Mouse (Mus musculus) liver, embryonic 16.5 days (tissue): ENCODE data around the gene Cpox. TPM values are rescaled to one million over a fixed set of nuclear protein-coding genes. Genes with fewer than 3 reads are reported as not detected.

Experiments used
- ATAC-seq: fragments of 200-750 bp; cut with Nextera tagmentation; 2 replicates; pipeline ENCODE4 v1.8.0; 2017; ENCODE audit warnings: low read depth, mild to moderate bottlenecking, moderate number of reproducible peaks, moderate library complexity
- H3K27ac ChIP-seq: fragments of 300-500 bp; sonication (generic); 2 replicates; pipeline ENCODE4 v1.5.1; 2014; ENCODE audit warnings: mild to moderate bottlenecking, low read length
- H3K27me3 ChIP-seq: fragments of 300-500 bp; sonication (generic); 2 replicates; pipeline ENCODE4 v1.6.1; 2014; ENCODE audit warnings: low read depth, low read length, mixed read lengths; ENCODE audit not compliant: control insufficient read depth, insufficient read depth
- H3K36me3 ChIP-seq: fragments of 300-500 bp; sonication (generic); 2 replicates; pipeline ENCODE4 v1.6.1; 2014; ENCODE audit warnings: mild to moderate bottlenecking; ENCODE audit not compliant: control insufficient read depth, insufficient read depth
- H3K4me1 ChIP-seq: fragments of 300-500 bp; sonication (generic); 2 replicates; pipeline ENCODE4 v1.6.1; 2014; ENCODE audit warnings: low read depth, low read length, mixed read lengths; ENCODE audit not compliant: control insufficient read depth
- H3K4me2 ChIP-seq: fragments of 300-500 bp; sonication (generic); 2 replicates; pipeline ENCODE4 v1.6.1; 2014; ENCODE audit warnings: low read depth, low read length, mixed read lengths
- H3K4me3 ChIP-seq: fragments of 300-500 bp; sonication (generic); 2 replicates; pipeline ENCODE4 v1.5.1; 2014; ENCODE audit warnings: low read depth, mild to moderate bottlenecking, low read length
- H3K9ac ChIP-seq: fragments of 300-500 bp; sonication (generic); 2 replicates; pipeline ENCODE4 v1.6.1; 2014; ENCODE audit warnings: low read depth, low read length
- H3K9me3 ChIP-seq: fragments of 300-500 bp; sonication (generic); replicated peaks from 2 replicates; pipeline ENCODE4 v1.6.1; 2016; ENCODE audit warnings: low read length; ENCODE audit not compliant: control insufficient read depth
- WGBS: fragments of 180-500 bp; shearing (Covaris S2); extraction: QIAGEN DNeasy Blood & Tissue Kit; methylation state at CpG from one replicate; pipeline ENCODE4 v1.1.7; 2014; ENCODE audit not compliant: insufficient replicate concordance; 5-methylcytosine and 5-hydroxymethylcytosine counted together
- polyA plus RNA-seq: library from polyadenylated mRNA; unstranded; fragments of >200 nt; fragmentation: Nextera tagmentation; extraction: Ambion mirVana; gene quantifications from 2 replicates; pipeline ENCODE4 v1.2.1, GENCODE M21; 2015

The Cpox gene
- polyA plus RNA-seq, 1 experiment from 2014 or later, result 399 TPM

- H3K9ac ChIP-seq, result no peak overlapping the region
- no peaks in the 10 kb centered on the region for H3K36me3 ChIP-seq
- no peak overlapping the region for H3K27ac ChIP-seq
- WGBS, result 51% methylated on average over 8 of the region's 8 CpGs
- no peak overlapping the region for H3K4me2 ChIP-seq
- H3K4me1 ChIP-seq, result no peaks in the 10 kb centered on the region
- no peaks in the 10 kb centered on the region for H3K9me3 ChIP-seq
- no peak for ATAC-seq
- H3K4me3 ChIP-seq, result no peak overlapping the region
- no peaks in the 10 kb centered on the region for H3K27me3 ChIP-seq
Observed at GRCm38 (mm10) chr16:58712221-58712620, 42.1 kb downstream of the Cpox start.

GRCm38 (mm10) chr16:58713128-58713527 is 43.0 kb downstream of the Cpox start:
- Histone ChIP-seq H3K4me1 (no peaks in the 10 kb centered on the region), H3K9ac (no peak overlapping the region), H3K9me3 (no peaks in the 10 kb centered on the region), H3K27me3 (no peaks in the 10 kb centered on the region), H3K36me3 (no peaks in the 10 kb centered on the region), H3K4me3 (no peak overlapping the region), H3K27ac (no peak overlapping the region), H3K4me2 (no peak overlapping the region)
- WGBS, result 85% methylated on average over 1 of the region's 1 CpGs
- no peak for ATAC-seq

- H3K4me1 ChIP-seq, result no peaks in the 10 kb centered on the region
- H3K36me3 ChIP-seq, result no peaks in the 10 kb centered on the region
- 54% methylated on average over 4 of the region's 4 CpGs for WGBS
- H3K27ac ChIP-seq, result no peak overlapping the region
- no peaks in the 10 kb centered on the region for H3K9me3 ChIP-seq
- H3K9ac ChIP-seq, result no peak overlapping the region
- H3K4me2 ChIP-seq, result no peak overlapping the region
- ATAC-seq, result no peak
- H3K27me3 ChIP-seq, result no peaks in the 10 kb centered on the region
- no peak overlapping the region for H3K4me3 ChIP-seq
Observed at GRCm38 (mm10) chr16:58715018-58715417, 44.9 kb downstream of the Cpox start.

- H3K4me3 ChIP-seq, result no peak within 1 kb of the TSS
- no peak for ATAC-seq
- H3K9ac ChIP-seq, result no peak within 1 kb of the TSS
- no peak within 1 kb of the TSS for H3K27ac ChIP-seq
- no peaks in the 10 kb centered on the region for H3K9me3 ChIP-seq
- H3K27me3 ChIP-seq, result no peaks in the 10 kb centered on the region
- no peaks in the 10 kb centered on the region for H3K4me1 ChIP-seq
- no peak within 1 kb of the TSS for H3K4me2 ChIP-seq
- no peaks in the 10 kb centered on the region for H3K36me3 ChIP-seq
- WGBS, result 73% methylated on average over 7 of the region's 7 CpGs
Observed at GRCm38 (mm10) chr16:58718666-58719120, 48.6 kb downstream of the Cpox start, which contains the start of gene Gpr15. TSS of gene Gpr15 (minus strand) at chr16:58719070.

- WGBS, result 37% methylated on average over 2 of the region's 2 CpGs
- no peak overlapping the region for H3K27ac ChIP-seq
- H3K9ac ChIP-seq, result no peak overlapping the region
- H3K4me1 ChIP-seq, result no peaks in the 10 kb centered on the region
- H3K4me2 ChIP-seq, result no peak overlapping the region
- H3K27me3 ChIP-seq, result no peaks in the 10 kb centered on the region
- no peak for ATAC-seq
- no peaks in the 10 kb centered on the region for H3K36me3 ChIP-seq
- H3K4me3 ChIP-seq, result no peak overlapping the region
- H3K9me3 ChIP-seq, result no peaks in the 10 kb centered on the region
Observed at GRCm38 (mm10) chr16:58722292-58722691, 52.2 kb downstream of the Cpox start.

GRCm38 (mm10) chr16:58726680-58727476 is 56.8 kb downstream of the Cpox start:
- peaks cover 7% of the 10 kb centered on the region for H3K4me1 ChIP-seq
- no peaks in the 10 kb centered on the region; the same call in 1 of the 2 replicates for H3K36me3 ChIP-seq
- no peaks in the 10 kb centered on the region for H3K27me3 ChIP-seq
- H3K4me3 ChIP-seq, result no peak overlapping the region
- H3K27ac ChIP-seq, result no peak overlapping the region
- ATAC-seq, result no peak
- no peak overlapping the region for H3K9ac ChIP-seq
- 64% methylated on average over 11 of the region's 11 CpGs for WGBS
- H3K4me2 ChIP-seq, result peak overlapping the region; percentile 74
- H3K9me3 ChIP-seq, result no peaks in the 10 kb centered on the region

GRCm38 (mm10) chr16:58727477-58728131 is 57.5 kb downstream of the Cpox start, which contains the start of gene Cldnd1:
TSS of gene Cldnd1 (plus strand) at chr16:58727910.
- Histone ChIP-seq H3K9ac (peak within 1 kb of the TSS; percentile 73), H3K9me3 (no peaks in the 10 kb centered on the region), H3K4me3 (peak within 1 kb of the TSS; percentile 77), H3K4me2 (peak within 1 kb of the TSS; percentile 74), H3K4me1 (peaks cover 7% of the 10 kb centered on the region), H3K36me3 (peaks cover 3% of the 10 kb centered on the region; the same call in 1 of the 2 replicates), H3K27me3 (no peaks in the 10 kb centered on the region), H3K27ac (peak within 1 kb of the TSS; percentile 58)
- peak; percentile 100 for ATAC-seq
- WGBS, result 3% methylated on average over 25 of the region's 35 CpGs

- Histone ChIP-seq H3K27me3 (no peaks in the 10 kb centered on the region), H3K4me1 (peaks cover 7% of the 10 kb centered on the region), H3K36me3 (peaks cover 6% of the 10 kb centered on the region; the same call in 1 of the 2 replicates), H3K9me3 (no peaks in the 10 kb centered on the region), H3K27ac (peak overlapping the region; percentile 58), H3K4me2 (peak overlapping the region; percentile 74), H3K9ac (peak overlapping the region; percentile 73), H3K4me3 (peak overlapping the region; percentile 77)
- WGBS, result under 1% methylated on average over 24 of the region's 31 CpGs
- peak; percentile 85 for ATAC-seq
Observed at GRCm38 (mm10) chr16:58728176-58728671, 58.1 kb downstream of the Cpox start.
